Mouse (Mus musculus) forebrain, embryonic 14.5 days (tissue): Measurements from ENCODE around the gene Catsperd. TPM values are rescaled to one million over a fixed set of nuclear protein-coding genes. Genes with fewer than 3 reads are reported as not detected.

Experiments used
- ATAC-seq: fragments of 200-750 bp; cut with Nextera tagmentation; 2 replicates; pipeline ENCODE4 v1.8.0; 2017; ENCODE audit warnings: mild to moderate bottlenecking, moderate library complexity
- DNase-seq: peaks from one replicate; pipeline ENCODE4 v3.0.0-alpha.2; 2015; ENCODE audit warnings: low spot score
- H3K27ac ChIP-seq: fragments of 300-500 bp; sonication (generic); 2 replicates; pipeline ENCODE4 v1.5.1; 2014; ENCODE audit warnings: low read depth, mild to moderate bottlenecking, control low read depth, low read length, moderate library complexity
- H3K27me3 ChIP-seq: fragments of 300-500 bp; sonication (generic); replicated peaks from 2 replicates; pipeline ENCODE4 v1.6.1; 2014; ENCODE audit warnings: low read length, control low read depth, mixed read lengths; ENCODE audit not compliant: control insufficient read depth, insufficient read depth
- H3K36me3 ChIP-seq: fragments of 300-500 bp; sonication (generic); 2 replicates; pipeline ENCODE4 v1.6.1; 2014; ENCODE audit warnings: low read length, control low read depth; ENCODE audit not compliant: control insufficient read depth, insufficient read depth
- H3K4me1 ChIP-seq: fragments of 300-500 bp; sonication (generic); 2 replicates; pipeline ENCODE4 v1.6.1; 2014; ENCODE audit warnings: antibody characterized with exemption, low read length, control low read depth; ENCODE audit not compliant: control insufficient read depth, insufficient read depth
- H3K4me2 ChIP-seq: fragments of 300-500 bp; sonication (generic); 2 replicates; pipeline ENCODE4 v1.6.1; 2014; ENCODE audit warnings: mild to moderate bottlenecking, control low read depth, low read length
- H3K4me3 ChIP-seq: fragments of 300-500 bp; sonication (generic); 2 replicates; pipeline ENCODE4 v1.5.1; 2014; ENCODE audit warnings: low read depth, low read length, control low read depth
- H3K9ac ChIP-seq: fragments of 300-500 bp; sonication (generic); 2 replicates; pipeline ENCODE4 v1.6.1; 2014; ENCODE audit warnings: mild to moderate bottlenecking, low read length, control low read depth, moderate library complexity
- H3K9me3 ChIP-seq: fragments of 300-500 bp; sonication (generic); replicated peaks from 2 replicates; pipeline ENCODE4 v1.6.1; 2016; ENCODE audit warnings: low read length, control low read depth, mixed read lengths; ENCODE audit not compliant: control insufficient read depth
- WGBS: fragments of 180-500 bp; shearing (Covaris S2); extraction: QIAGEN DNeasy Blood & Tissue Kit; methylation state at CpG from one replicate; pipeline ENCODE4 v1.1.7; 2014; 5-methylcytosine and 5-hydroxymethylcytosine counted together
- polyA plus RNA-seq: library from polyadenylated mRNA; unstranded; fragments of >200 nt; fragmentation: Nextera tagmentation; extraction: Ambion mirVana; gene quantifications from 2 replicates; pipeline ENCODE4 v1.2.1, GENCODE M21; 2014

Catsperd gene
- polyA plus RNA-seq, 1 experiment from 2014 or later: 1.2 TPM

DNA sequence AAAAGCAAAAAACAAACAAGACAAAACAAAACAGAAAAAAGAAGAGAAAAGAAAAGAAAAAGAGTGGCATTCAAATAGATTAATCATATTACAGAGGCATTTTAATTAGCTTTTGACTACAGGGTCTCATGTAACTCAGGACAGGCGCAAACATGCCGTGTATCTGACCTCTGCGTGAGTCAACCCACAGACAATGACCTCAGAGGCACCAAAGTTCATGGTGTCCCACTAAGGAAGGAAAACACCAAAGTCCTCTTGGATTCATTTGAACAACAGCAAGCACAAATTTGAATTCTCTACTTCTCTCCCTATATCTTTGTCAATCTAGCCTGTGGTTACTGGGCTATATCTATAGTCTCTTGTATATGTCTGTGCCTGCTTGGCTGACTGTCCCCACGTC lies 15.3 kb downstream of the Catsperd start:
- no peaks in the 10 kb centered on the region for H3K27me3 ChIP-seq
- DNase-seq (no peak), ATAC-seq (no peak)
- 87% methylated on average over 4 of the region's 4 CpGs for WGBS
- H3K4me2 ChIP-seq: no peak overlapping the region
- H3K9me3 ChIP-seq: no peaks in the 10 kb centered on the region
- no peak overlapping the region for H3K27ac ChIP-seq
- H3K9ac ChIP-seq: no peak overlapping the region
- H3K36me3 ChIP-seq: no peaks in the 10 kb centered on the region
- no peaks in the 10 kb centered on the region for H3K4me1 ChIP-seq
- H3K4me3 ChIP-seq: no peak overlapping the region

DNA sequence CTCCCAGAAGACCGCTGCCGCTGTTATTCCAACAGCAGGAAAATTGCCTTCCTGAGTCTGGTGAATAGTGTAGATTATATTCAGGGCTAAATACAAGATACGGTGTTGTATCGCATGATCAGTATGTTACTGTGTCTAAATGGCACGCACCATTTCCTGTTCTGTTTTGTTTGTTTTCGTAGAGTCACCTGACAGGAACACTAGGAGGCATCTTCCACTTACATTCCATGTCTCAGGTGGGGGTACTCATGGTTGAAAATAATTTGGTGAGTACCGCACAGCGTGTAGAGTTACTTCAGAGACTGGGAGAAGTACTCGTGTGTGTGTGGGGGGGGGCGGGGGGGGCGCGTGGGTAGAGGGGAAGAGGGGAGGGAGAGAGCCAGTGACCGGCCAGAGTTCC lies 19.6 kb downstream of the Catsperd start:
- Histone ChIP-seq H3K4me2 (no peak overlapping the region), H3K36me3 (no peaks in the 10 kb centered on the region), H3K4me3 (no peak overlapping the region), H3K9me3 (no peaks in the 10 kb centered on the region), H3K4me1 (no peaks in the 10 kb centered on the region), H3K9ac (no peak overlapping the region), H3K27me3 (no peaks in the 10 kb centered on the region), H3K27ac (no peak overlapping the region)
- DNase-seq (no peak), ATAC-seq (no peak)
- 76% methylated on average over 13 of the region's 13 CpGs for WGBS

DNA sequence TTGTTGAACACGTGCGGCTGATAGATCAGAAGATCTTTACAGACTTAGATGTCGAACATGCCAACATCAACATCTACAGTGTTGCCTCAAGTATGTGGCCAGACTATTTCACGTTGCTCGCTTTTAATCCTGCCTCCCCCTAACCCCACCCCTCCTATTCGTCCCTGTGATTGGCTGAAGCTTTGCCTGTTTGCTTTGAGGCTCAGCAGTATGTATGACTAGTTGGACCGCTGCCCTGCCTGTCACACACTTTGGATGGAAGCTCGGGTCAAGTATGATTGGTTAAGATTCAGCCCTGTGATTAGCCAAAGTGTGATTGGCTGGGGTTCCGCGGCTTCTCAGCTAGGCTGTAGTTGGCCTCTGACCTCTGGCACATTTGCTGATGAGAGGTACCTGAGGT lies 23.9 kb downstream of the Catsperd start:
- 37% methylated on average over 10 of the region's 10 CpGs for WGBS
- ATAC-seq (no peak), DNase-seq (no peak)

DNA sequence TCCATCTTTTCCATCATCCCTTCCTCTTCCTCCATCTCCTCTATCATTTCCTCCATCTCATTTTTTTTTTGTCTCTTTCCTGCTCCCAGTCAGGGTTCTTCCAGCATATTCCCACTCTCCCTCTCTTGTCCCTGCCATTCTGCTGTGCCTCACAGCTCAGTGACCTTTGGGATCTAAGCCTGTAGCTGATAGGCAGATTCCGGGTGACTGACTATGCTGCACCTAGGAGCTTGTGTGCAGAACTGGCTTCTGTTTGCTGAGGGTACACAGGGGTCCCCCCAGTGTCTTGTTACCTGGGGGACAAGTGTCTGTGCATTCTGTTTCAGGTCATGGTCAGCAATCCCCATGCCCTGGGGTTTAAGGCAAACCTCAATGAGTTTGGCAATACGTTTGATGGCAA lies 26.8 kb downstream of the Catsperd start:
- Histone ChIP-seq H3K27me3 (no peaks in the 10 kb centered on the region), H3K4me3 (no peak overlapping the region), H3K9me3 (no peaks in the 10 kb centered on the region), H3K9ac (no peak overlapping the region), H3K36me3 (no peaks in the 10 kb centered on the region), H3K4me2 (no peak overlapping the region), H3K27ac (no peak overlapping the region), H3K4me1 (no peaks in the 10 kb centered on the region)
- DNase-seq (no peak), ATAC-seq (no peak)
- WGBS: 72% methylated on average over 2 of the region's 2 CpGs

More for the DNA sequence above, 23.9 kb downstream of the Catsperd start:
- Histone ChIP-seq H3K4me2 (no peak overlapping the region), H3K27ac (no peak overlapping the region), H3K9ac (no peak overlapping the region), H3K27me3 (no peaks in the 10 kb centered on the region), H3K9me3 (no peaks in the 10 kb centered on the region), H3K4me1 (no peaks in the 10 kb centered on the region), H3K36me3 (no peaks in the 10 kb centered on the region), H3K4me3 (no peak overlapping the region)

DNA sequence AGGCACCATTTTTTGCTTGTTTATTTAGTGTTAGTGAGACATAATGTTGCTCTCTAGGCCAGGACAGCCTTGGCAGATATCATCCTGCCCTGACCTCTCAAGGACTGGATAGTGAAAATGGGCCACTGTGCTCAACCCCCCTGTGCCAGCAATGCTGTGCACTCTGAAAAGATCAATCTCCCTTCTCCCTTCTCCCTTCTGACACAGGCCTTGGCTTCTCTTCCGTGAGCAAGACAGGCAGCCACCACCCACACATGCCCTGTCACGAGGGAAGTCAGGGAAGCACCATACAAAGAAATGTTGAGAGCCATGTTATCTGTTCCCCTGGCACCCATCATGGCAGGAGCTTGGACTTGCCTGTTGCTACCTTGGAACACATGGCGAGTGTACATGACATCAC lies 27.4 kb downstream of the Catsperd start:
- no peaks in the 10 kb centered on the region for H3K27me3 ChIP-seq
- no peak overlapping the region for H3K4me2 ChIP-seq
- H3K4me3 ChIP-seq: no peak overlapping the region
- no peak for DNase-seq
- H3K27ac ChIP-seq: no peak overlapping the region
- H3K4me1 ChIP-seq: no peaks in the 10 kb centered on the region
- no peak for ATAC-seq
- no peaks in the 10 kb centered on the region for H3K9me3 ChIP-seq
- WGBS: 89% methylated on average over 3 of the region's 3 CpGs
- H3K36me3 ChIP-seq: no peaks in the 10 kb centered on the region
- no peak overlapping the region for H3K9ac ChIP-seq

GRCm38 (mm10) chr17:56656171-56656570 lies 28.2 kb downstream of the Catsperd start:
- DNase-seq: no peak
- WGBS: 88% methylated on average over 6 of the region's 6 CpGs
- H3K4me1 ChIP-seq: no peaks in the 10 kb centered on the region

DNA sequence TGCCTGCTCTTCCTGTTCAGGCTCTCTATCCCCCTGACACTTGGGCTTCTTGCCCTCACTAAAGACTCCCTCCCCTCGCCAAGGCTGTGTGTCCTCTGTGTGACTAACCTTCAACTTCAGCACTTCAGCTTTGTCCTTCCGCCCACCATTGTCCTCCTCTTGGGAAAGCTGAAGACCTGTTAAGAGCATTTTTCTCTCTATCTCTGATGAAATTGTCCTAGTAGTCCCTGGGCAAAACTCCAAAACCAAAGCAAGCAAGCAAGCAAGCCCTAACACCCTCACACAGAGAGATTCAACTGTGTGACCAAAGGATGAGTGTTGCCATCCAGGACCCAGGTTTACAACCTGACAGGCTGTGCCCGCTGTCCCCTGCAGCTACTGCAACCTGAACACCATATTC lies 35.7 kb downstream of the Catsperd start:
- DNase-seq (no peak), ATAC-seq (no peak)
- Histone ChIP-seq H3K9me3 (no peaks in the 10 kb centered on the region), H3K4me2 (no peak overlapping the region), H3K4me1 (0 out of 2 replicates have a peak, but pooled peaks cover 4% of the 10 kb centered on the region), H3K4me3 (no peak overlapping the region), H3K27ac (no peak overlapping the region), H3K27me3 (no peaks in the 10 kb centered on the region), H3K9ac (no peak overlapping the region), H3K36me3 (no peaks in the 10 kb centered on the region)
- 54% methylated on average over 3 of the region's 3 CpGs for WGBS

More at GRCm38 (mm10) chr17:56656171-56656570, 28.2 kb downstream of the Catsperd start:
- H3K9ac ChIP-seq: no peak overlapping the region
- no peaks in the 10 kb centered on the region for H3K36me3 ChIP-seq
- H3K4me2 ChIP-seq: no peak overlapping the region
- no peak for ATAC-seq
- H3K9me3 ChIP-seq: no peaks in the 10 kb centered on the region
- H3K27me3 ChIP-seq: no peaks in the 10 kb centered on the region
- H3K4me3 ChIP-seq: no peak overlapping the region
- H3K27ac ChIP-seq: no peak overlapping the region

DNA sequence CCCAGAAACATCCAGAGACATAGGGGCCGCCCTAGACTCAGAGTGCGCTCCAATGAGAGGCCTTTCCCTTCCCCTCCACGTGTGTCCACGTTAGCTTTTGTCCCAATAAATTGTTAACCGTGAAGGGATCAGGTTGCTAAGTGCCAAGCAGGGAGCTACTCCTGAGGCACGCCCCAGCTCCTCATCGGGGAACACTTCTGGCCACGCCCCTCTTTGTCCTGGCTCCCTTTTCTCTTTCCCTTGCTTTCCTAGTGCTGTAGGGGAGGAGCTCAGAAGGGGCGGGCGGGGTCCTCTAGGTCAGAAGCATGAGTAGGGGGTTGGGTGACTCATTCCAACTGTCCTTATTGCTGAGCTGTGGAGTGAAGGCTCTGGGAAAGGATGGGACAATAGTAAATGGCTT lies 36.4 kb downstream of the Catsperd start:
- WGBS: 3% methylated on average over 10 of the region's 10 CpGs
- Histone ChIP-seq H3K4me1 (0 out of 2 replicates have a peak, but pooled peaks cover 4% of the 10 kb centered on the region), H3K27me3 (no peaks in the 10 kb centered on the region), H3K36me3 (no peaks in the 10 kb centered on the region), H3K9ac (no peak overlapping the region), H3K9me3 (no peaks in the 10 kb centered on the region), H3K4me3 (no peak overlapping the region), H3K27ac (no peak overlapping the region), H3K4me2 (no peak overlapping the region)
- DNase-seq (no peak), ATAC-seq (no peak)

- 93% methylated on average over 4 of the region's 4 CpGs for WGBS
- no peak overlapping the region for H3K4me2 ChIP-seq
- no peaks in the 10 kb centered on the region for H3K36me3 ChIP-seq
- H3K27ac ChIP-seq: no peak overlapping the region
- no peak overlapping the region for H3K9ac ChIP-seq
- H3K27me3 ChIP-seq: no peaks in the 10 kb centered on the region
- DNase-seq (no peak), ATAC-seq (no peak)
- H3K9me3 ChIP-seq: no peaks in the 10 kb centered on the region
- no peak overlapping the region for H3K4me3 ChIP-seq
- H3K4me1 ChIP-seq: 0 out of 2 replicates have a peak, but pooled peaks cover 4% of the 10 kb centered on the region
Observed at GRCm38 (mm10) chr17:56666384-56666783, 38.4 kb downstream of the Catsperd start.
